Mouse (Mus musculus) adrenal gland, postnatal 10 days (tissue): Measurements from ENCODE around the gene Rgl2. TPM values are rescaled to one million over a fixed set of nuclear protein-coding genes. Genes with fewer than 3 reads are reported as not detected.
"Not testable (repeated sequence)": the region's sequence is repeated elsewhere in the genome, so short reads cannot be mapped to it uniquely, and the experiment has no call there.

Experiments used
- DNase-seq: peaks from one replicate; pipeline ENCODE4 v3.0.0; 2021; ENCODE audit warnings: mixed read lengths
- total RNA-seq, 2 experiments: library from RNA; stranded (reverse); gene quantifications; 2 replicates each; pipeline ENCODE4 v1.2.3; 2021

Gene Rgl2
- total RNA-seq, 2 experiments from 2014 or later: 57.1 to 76.3 TPM

DNA sequence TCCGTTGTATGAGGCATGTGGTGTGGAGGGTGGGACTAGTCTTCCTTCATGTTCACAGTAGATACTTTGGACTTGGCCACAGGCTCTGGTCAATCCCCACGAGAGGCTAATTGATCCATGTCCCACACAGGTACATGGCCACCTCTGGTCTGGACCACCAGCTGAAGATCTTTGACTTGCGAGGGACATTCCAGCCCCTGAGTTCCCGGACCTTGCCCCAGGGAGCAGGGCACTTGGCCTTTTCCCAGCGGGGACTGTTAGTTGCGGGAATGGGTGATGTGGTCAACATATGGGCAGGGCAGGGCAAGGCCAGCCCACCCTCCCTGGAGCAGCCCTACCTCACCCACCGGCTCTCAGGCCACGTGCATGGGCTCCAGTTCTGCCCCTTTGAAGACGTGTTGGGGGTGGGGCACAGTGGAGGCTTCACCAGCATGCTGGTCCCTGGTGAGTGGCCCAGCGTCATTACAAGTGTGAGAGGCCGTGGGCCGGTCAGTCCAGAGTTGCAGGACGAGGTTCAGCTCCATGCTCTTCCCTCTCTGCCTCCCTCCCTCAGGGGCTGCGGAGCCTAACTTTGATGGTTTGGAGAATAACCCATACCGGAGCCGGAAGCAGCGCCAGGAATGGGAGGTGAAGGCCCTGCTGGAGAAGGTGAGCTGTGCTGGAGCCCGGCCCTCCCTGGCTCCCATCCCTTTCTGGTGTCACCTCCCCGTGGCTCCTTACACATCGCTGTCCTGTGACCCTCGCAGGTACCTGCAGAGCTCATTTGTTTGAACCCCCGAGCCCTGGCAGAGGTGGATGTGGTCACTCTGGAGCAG is 19.0 kb downstream of the Rgl2 start:
- DNase-seq: no peak

- DNase-seq: peak; percentile 49
Measured at GRCm38 (mm10) chr17:33948905-33949537, 19.7 kb downstream of the Rgl2 start.

DNA sequence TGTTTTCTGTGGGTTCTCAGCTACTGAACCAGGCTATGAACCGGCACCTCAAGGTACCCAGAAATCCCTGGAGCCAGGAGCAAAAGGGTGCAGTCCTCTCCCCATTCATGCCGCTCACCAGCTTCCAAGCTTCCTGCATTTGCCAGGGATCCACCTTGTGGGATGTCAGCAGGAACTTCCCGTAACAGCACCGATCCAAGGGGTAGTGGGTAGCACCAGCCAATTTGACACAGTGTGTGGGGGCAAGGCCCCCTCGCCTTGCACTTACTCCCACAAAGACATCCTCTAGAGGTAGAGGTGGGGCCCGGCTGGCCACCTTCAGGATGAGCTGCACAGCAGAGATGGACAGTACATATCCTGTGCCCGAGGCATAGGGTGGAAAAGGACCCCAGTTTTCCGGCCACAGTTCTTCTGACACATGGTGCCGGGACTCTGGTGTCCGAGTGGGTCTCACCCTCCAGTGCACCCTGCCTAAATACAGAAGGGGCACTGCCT is 20.8 kb downstream of the Rgl2 start:
- DNase-seq: no peak

- peak; percentile 89 for DNase-seq
Measured at GRCm38 (mm10) chr17:33951021-33951946, 21.9 kb downstream of the Rgl2 start, which contains the start of gene B3galt4. TSS of gene B3galt4 (minus strand) at chr17:33951488.

- not testable (repeated sequence) for DNase-seq
Measured at GRCm38 (mm10) chr17:33952015-33952414, 22.7 kb downstream of the Rgl2 start.

DNA sequence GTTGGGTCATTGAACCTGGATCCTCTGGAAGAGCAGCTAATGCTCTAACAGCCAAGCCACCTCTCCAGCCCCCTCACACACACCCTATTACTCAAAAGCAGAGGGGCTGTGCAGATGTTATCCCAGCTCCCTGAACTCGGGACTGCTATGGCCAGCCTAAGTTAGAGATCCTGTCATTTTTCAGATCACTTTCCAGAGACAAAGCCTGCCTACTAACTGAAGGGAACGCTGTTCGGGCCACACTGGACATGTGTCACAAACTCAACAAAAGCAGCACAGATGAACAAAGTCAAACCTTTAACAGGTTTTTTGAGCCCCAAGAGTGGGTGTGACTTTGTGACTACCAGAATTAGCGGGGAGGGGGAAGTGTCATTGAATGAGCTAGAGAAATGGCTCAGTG is 23.5 kb downstream of the Rgl2 start:
- DNase-seq: no peak

GRCm38 (mm10) chr17:33953310-33953709 is 24.0 kb downstream of the Rgl2 start:
- DNase-seq: no peak

GRCm38 (mm10) chr17:33953961-33954565 is 24.7 kb downstream of the Rgl2 start:
- DNase-seq: no peak

GRCm38 (mm10) chr17:33954646-33955554 is 25.6 kb downstream of the Rgl2 start:
- DNase-seq: no peak

DNA sequence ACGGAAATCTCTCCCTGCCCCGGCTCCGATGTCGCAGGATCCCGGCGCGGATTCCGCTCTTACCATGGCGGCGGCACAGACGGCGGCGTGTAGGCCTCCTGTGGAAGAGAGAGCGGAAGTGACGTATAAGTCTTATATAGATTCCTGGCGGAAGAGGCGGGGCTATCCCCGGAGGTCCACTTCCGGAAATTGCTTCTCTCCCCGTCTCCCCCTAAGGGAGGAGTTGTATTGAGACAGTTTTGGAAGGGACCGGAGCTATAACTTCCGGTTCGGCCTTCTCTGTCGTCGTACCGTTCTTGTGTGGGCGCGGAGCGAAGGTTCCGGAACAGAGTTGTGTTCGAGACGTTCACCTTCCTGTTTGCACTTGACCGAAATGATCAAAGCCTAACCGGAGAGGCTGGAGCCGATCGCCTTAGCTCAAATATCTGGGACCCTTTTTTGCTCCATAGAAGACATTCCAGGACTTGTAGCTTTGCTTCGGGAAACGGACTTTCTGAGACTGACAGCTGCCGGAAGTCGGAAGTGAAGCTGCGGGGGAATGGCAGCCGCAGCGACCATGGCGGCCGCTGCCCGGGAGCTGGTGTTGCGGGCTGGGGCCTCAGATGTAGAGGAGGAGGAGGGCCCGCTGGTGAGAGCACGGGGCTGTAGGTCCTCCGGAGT is 26.3 kb downstream of the Rgl2 start, which contains the start of the genes Vps52 and Rps18:
Gene Vps52 (plus strand): TSS at position 258 of the 660 bp plus-strand sequence.
Gene Rps18 (minus strand): TSS at position 447 of the 660 bp plus-strand sequence.
- DNase-seq: peak; percentile 96

DNA sequence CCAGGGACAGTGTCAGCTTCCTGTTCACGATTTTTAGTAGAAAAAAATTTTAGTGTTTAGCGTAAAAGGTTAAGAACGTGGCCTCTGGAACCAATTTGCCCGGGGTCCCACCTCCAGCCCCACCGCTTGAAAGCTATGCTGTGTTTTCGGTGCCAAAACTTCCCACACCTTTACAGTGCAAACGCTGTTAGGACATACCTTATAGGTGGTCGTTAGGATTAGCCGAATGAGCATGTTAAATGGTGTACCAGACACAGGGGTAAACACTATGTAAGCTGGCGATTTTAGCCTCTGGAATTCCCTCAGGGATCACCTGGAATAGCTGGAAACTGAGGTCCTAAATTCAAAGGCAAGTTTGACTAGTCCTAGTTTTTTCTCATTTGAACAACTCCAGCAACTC is 27.0 kb downstream of the Rgl2 start:
- no peak for DNase-seq

- DNase-seq: no peak
Measured at GRCm38 (mm10) chr17:33957493-33957892, 28.1 kb downstream of the Rgl2 start.

DNA sequence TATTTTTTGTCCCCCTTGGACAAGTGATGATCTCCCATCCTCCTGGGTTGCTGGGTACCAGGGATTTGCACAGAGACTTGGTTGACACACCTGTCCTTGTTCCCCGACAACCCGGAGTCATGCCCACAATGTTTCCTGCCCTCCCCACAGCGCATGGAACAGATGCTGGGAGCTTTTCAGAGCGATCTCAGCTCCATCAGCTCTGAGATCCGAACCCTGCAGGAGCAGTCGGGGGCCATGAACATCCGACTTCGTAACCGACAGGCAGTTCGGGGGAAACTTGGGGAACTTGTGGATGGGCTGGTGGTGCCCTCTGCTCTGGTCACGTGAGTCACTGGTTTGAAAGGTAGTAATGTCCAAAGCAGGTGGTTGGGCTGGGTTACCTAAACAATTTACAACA is 29.1 kb downstream of the Rgl2 start:
- no peak for DNase-seq

DNA sequence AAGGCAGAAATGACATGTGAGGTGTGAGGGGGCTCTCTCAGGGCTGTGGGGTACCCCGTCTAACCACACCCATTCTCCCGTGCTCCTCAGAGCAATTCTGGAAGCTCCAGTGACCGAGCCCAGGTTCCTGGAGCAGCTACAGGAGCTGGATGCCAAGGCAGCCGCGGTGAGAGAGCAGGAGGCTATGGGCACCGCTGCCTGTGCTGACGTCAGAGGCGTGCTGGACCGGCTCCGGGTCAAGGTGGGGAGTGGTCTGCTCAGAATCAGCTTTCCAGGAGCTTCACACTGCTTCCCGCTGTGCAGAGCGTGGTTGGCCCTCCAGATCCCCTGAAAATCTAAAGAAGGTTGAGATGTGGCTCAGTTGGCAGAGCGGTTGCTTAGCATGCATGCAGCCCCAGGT is 29.8 kb downstream of the Rgl2 start:
- DNase-seq: no peak

DNA sequence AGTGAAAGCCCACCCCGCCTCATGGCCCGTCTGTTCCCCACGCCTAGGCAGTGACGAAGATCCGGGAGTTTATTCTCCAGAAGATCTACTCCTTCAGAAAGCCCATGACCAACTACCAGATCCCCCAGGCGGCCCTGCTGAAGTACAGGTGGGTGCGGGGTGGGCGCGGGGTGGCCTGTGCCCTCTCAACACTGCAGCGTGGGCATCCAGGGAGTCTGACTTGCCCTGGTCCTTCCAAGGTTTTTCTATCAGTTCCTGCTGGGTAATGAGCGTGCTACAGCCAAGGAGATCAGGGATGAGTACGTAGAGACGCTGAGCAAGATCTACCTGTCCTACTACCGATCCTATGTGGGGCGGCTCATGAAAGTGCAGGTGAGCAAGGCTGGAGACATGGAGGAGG is 30.6 kb downstream of the Rgl2 start:
- no peak for DNase-seq

DNA sequence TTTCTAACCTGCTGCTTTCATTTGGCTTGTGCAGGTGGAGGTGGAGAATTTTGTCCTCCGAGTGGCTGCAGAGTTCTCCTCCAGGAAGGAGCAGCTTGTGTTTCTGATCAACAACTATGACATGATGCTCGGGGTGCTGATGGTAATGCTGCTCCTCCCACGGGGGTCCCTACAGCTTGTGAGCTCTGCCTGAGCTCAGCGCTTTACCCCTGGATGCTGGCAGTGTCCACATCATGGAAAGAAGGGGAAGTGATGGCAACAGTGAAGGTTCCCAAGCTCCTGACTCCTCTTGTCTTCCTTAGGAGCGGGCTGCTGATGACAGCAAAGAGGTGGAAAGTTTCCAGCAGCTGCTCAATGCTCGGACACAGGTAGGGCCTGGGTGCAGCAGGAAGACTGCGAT is 33.5 kb downstream of the Rgl2 start:
- peak; percentile 4 for DNase-seq

DNA sequence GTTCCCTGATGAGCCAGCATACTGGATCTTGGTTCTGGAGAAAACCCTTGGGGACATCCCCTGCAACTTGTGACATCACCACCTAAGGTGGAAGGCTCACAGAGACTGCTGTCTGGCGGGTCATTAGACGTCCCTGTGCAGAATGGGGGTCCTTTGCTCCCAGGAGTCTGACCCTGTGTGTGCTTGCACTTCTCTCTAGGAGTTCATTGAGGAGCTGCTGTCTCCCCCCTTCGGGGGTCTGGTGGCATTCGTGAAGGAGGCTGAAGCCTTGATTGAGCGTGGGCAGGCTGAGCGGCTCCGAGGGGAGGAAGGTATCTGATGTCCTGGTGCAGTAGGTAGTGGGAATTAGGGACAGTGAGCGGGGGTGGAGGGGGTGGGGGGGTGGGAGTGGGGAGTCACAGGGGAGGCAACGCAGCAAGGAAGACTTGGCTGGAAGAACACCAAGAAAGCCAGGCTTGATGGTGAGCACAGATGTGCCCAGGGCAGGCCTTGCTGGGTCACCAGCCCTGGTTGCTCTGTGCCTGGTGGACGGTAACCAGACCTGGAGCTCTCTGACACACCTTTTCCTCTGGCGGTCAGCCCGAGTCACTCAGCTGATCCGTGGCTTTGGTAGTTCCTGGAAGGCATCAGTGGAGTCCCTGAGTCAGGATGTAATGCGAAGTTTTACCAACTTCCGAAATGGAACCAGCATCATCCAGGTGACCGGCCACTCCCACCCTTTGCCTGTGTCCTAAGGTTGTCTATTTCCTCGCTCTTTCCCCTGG is 35.9 kb downstream of the Rgl2 start:
- DNase-seq: no peak

GRCm38 (mm10) chr17:33965846-33966550 is 36.7 kb downstream of the Rgl2 start:
- DNase-seq: peak; percentile 54

DNA sequence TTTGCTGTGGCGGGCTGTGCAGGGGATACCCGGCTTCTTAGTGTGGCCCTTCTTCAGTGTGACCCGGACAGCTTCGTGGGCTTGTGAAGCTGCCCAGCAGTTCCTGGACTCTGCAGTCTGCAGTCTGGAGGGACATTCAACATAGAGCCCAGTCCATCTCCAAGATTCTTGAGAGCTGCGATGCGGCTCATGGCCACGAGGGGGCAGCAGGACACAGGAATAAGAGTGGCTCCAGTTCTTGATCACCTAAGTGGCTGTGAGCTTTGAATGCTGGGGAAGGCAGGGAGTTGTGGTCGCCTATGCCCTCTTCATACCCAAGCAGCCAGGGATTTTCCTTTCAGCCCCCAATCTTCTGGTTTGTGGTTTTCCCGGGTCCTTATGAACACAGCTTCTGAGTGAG is 39.1 kb downstream of the Rgl2 start:
- peak; percentile 87 for DNase-seq
